ENCODE assay signal across 21 mouse cellular contexts in genomic region chr19:21568528-21569185, GRCm38 (mm10).
DNase-seq lines count a peak whose midpoint lies in the region; ATAC-seq and TF ChIP-seq lines count a peak whose summit lies in the region.
"Had no signal": no experiment of that assay in that cellular context is flagged by ENCODE, and none has a peak within 500 bp of the region (broad histone marks: within the 10 kb centered on the region; RNA-seq: fewer than 3 reads in every experiment).

No protein-coding gene starts in this region.

- TF ChIP-seq CTCF in forebrain, postnatal 0 days (IDR thresholded peaks at IDR 0.05; ENCODE audit: low read depth): no peak

- no peak overlapping the region for H3K4me3 ChIP-seq in forebrain, embryonic 11.5 days (ENCODE audit: low read depth, low read length)
- H3K4me3 ChIP-seq in forebrain, postnatal 0 days (ENCODE audit: low read depth, low read length): no peak overlapping the region
- H3K4me3 ChIP-seq in erythroblast, embryonic 14.5 days (replicated peaks): peak overlapping the region; percentile 62
- peak overlapping the region; percentile 39 for H3K4me3 ChIP-seq in liver, embryonic 16.5 days (ENCODE audit: low read depth, low read length)
- H3K4me3 ChIP-seq: embryonic facial prominence, embryonic 10.5 days; midbrain, embryonic 12.5 days; myocyte had no signal

- H3K27ac ChIP-seq in forebrain, embryonic 11.5 days (ENCODE audit: low read depth, low read length): no peak overlapping the region
- H3K27ac ChIP-seq in forebrain, postnatal 0 days (ENCODE audit: low read depth, low read length): no peak overlapping the region
- H3K27ac ChIP-seq in liver, embryonic 16.5 days (ENCODE audit: low read length): peak overlapping the region; percentile 63
- H3K27ac ChIP-seq: embryonic facial prominence, embryonic 10.5 days; hindbrain, embryonic 14.5 days; midbrain, embryonic 12.5 days; stomach, postnatal 0 days had no signal

- no peak for ATAC-seq in forebrain, embryonic 11.5 days (replicated peaks; ENCODE audit: low FRiP score)
- ATAC-seq in forebrain, postnatal 0 days: no peak
- ATAC-seq in liver, embryonic 16.5 days (ENCODE audit: low read depth): peak; percentile 80
- ATAC-seq in activated CD4-positive, CD25-positive, alpha-beta regulatory T cell, adult 4 months: no peak
- ATAC-seq: lung, postnatal 0 days had no signal

- no peaks in the 10 kb centered on the region for H3K9me3 ChIP-seq in forebrain, embryonic 11.5 days (ENCODE audit: control insufficient read depth, low read length)
- no peaks in the 10 kb centered on the region for H3K9me3 ChIP-seq in forebrain, postnatal 0 days (ENCODE audit: low read length)
- H3K9me3 ChIP-seq in erythroblast, embryonic 14.5 days (ENCODE audit: control insufficient read depth, low read length): no peaks in the 10 kb centered on the region
- H3K9me3 ChIP-seq in liver, embryonic 16.5 days (replicated peaks; ENCODE audit: control insufficient read depth, low read length): no peaks in the 10 kb centered on the region
- H3K9me3 ChIP-seq: embryonic facial prominence, embryonic 10.5 days; midbrain, embryonic 12.5 days had no signal

- no peak overlapping the region for H3K4me2 ChIP-seq in forebrain, embryonic 11.5 days (ENCODE audit: low read depth, low read length, severe bottlenecking)
- H3K4me2 ChIP-seq in forebrain, postnatal 0 days (ENCODE audit: low read depth): no peak overlapping the region
- H3K4me2 ChIP-seq in liver, embryonic 16.5 days (ENCODE audit: low read depth, low read length): peak overlapping the region; percentile 38
- H3K4me2 ChIP-seq: hindbrain, embryonic 14.5 days; midbrain, embryonic 12.5 days had no signal

- WGBS in forebrain, embryonic 11.5 days: 89% methylated on average over 3 of the region's 3 CpGs
- 87% methylated on average over 3 of the region's 3 CpGs for WGBS in forebrain, postnatal 0 days
- 25% methylated on average over 3 of the region's 3 CpGs for whole genome bisulfite sequencing in liver, embryonic 16.5 days (ENCODE audit: insufficient replicate concordance)

- no peaks in the 10 kb centered on the region for H3K4me1 ChIP-seq in forebrain, embryonic 11.5 days (replicated peaks; ENCODE audit: control insufficient read depth, insufficient read depth, low read length)
- H3K4me1 ChIP-seq in forebrain, postnatal 0 days (ENCODE audit: insufficient read depth): no peaks in the 10 kb centered on the region
- H3K4me1 ChIP-seq in erythroblast, embryonic 14.5 days (ENCODE audit: control insufficient read depth): peaks cover 29% of the 10 kb centered on the region
- H3K4me1 ChIP-seq in liver, embryonic 16.5 days (ENCODE audit: control insufficient read depth, low read depth, low read length): peaks cover 2% of the 10 kb centered on the region; the same call in 1 of the 2 replicates
- H3K4me1 ChIP-seq: embryonic facial prominence, embryonic 10.5 days had no signal

- DNase-seq in forebrain, embryonic 11.5 days (ENCODE audit: low spot score): peak; percentile 37
- no peak for DNase-seq in forebrain, postnatal 0 days
- peak; percentile 48 for DNase-seq in 416B (ENCODE audit: low read depth)
- DNase-seq in kidney, postnatal 14 days: no peak
- no peak for DNase-seq in kidney, adult 8-10 months
- DNase-seq: adrenal gland, postnatal 25 days; cerebellum, postnatal 36 days; kidney, adult 11 months; kidney, postnatal 36 days; layer of hippocampus, postnatal 36 days; retina, postnatal 1 day; thymus, postnatal 36 days had no signal

- H3K9ac ChIP-seq in forebrain, embryonic 11.5 days (ENCODE audit: low read length): no peak overlapping the region
- no peak overlapping the region for H3K9ac ChIP-seq in forebrain, postnatal 0 days
- no peak overlapping the region for H3K9ac ChIP-seq in liver, embryonic 16.5 days (ENCODE audit: low read depth, low read length)
- H3K9ac ChIP-seq: hindbrain, embryonic 14.5 days; midbrain, embryonic 12.5 days had no signal

- H3K27me3 ChIP-seq in forebrain, embryonic 11.5 days (ENCODE audit: control insufficient read depth, insufficient read depth, low read length): no peaks in the 10 kb centered on the region
- H3K27me3 ChIP-seq in forebrain, postnatal 0 days (ENCODE audit: insufficient read depth, low read length): no peaks in the 10 kb centered on the region
- no peaks in the 10 kb centered on the region for H3K27me3 ChIP-seq in erythroblast, embryonic 14.5 days (ENCODE audit: control insufficient read depth)
- H3K27me3 ChIP-seq in liver, embryonic 16.5 days (ENCODE audit: control insufficient read depth, insufficient read depth, low read depth, low read length): no peaks in the 10 kb centered on the region
- H3K27me3 ChIP-seq: midbrain, embryonic 12.5 days had no signal

- H3K36me3 ChIP-seq in forebrain, embryonic 11.5 days (ENCODE audit: control insufficient read depth, insufficient read depth, low read length): no peaks in the 10 kb centered on the region
- H3K36me3 ChIP-seq in forebrain, postnatal 0 days (ENCODE audit: insufficient read depth): no peaks in the 10 kb centered on the region
- H3K36me3 ChIP-seq in erythroblast, embryonic 14.5 days (ENCODE audit: control insufficient read depth): no peaks in the 10 kb centered on the region
- no peaks in the 10 kb centered on the region for H3K36me3 ChIP-seq in liver, embryonic 16.5 days (ENCODE audit: control insufficient read depth, insufficient read depth)
- H3K36me3 ChIP-seq: embryonic facial prominence, embryonic 10.5 days; midbrain, embryonic 12.5 days had no signal

Comparison
In these comparisons a context has a peak if more than half of its experiments do, and no peak if none do; other contexts are left out.
1. DNase-seq: peak in forebrain, embryonic 11.5 days (single experiment) and 416B (single experiment); none in forebrain, postnatal 0 days (single experiment), kidney, postnatal 14 days (single experiment) and kidney, adult 8-10 months (0 of 2).
2. H3K4me3 ChIP-seq: peak in erythroblast, embryonic 14.5 days (single experiment) and liver, embryonic 16.5 days (single experiment); none in forebrain, embryonic 11.5 days (single experiment) and forebrain, postnatal 0 days (single experiment).